Comparison of ENCODE assay signal across 26 mouse cellular contexts in genomic region chr7:82758521-82758920, GRCm38 (mm10).
"Had no signal": no experiment of that assay in that cellular context is flagged by ENCODE, and none has a peak within 500 bp of the region (broad histone marks: within the 10 kb centered on the region; RNA-seq: fewer than 3 reads in every experiment).

No protein-coding gene starts in this region.

- H3K4me1 ChIP-seq: hindbrain, embryonic 12.5 days; limb, embryonic 13.5 days; limb, embryonic 15.5 days; liver, embryonic 12.5 days had no signal

- DNase-seq: gastrocnemius, postnatal 14 days; gastrocnemius, postnatal 36 days; heart, adult 18-20 months; heart, postnatal 14 days; heart, postnatal 36 days; kidney, adult 11 months; kidney, adult 2 months; kidney, adult 9 months; kidney, postnatal 14 days; kidney, postnatal 36 days; layer of hippocampus, adult 9-11 months; layer of hippocampus, postnatal 36 days; left cerebral cortex, postnatal 4 days had no signal

- H3K4me2 ChIP-seq: heart, embryonic 11.5 days; heart, embryonic 13.5 days; heart, embryonic 15.5 days; hindbrain, embryonic 12.5 days; hindbrain, embryonic 14.5 days; kidney, embryonic 15.5 days; limb, embryonic 13.5 days; limb, embryonic 15.5 days; liver, embryonic 12.5 days had no signal

- H3K27me3 ChIP-seq: heart, embryonic 13.5 days; heart, embryonic 15.5 days; hindbrain, embryonic 12.5 days; kidney, embryonic 15.5 days; limb, embryonic 13.5 days; limb, embryonic 15.5 days; liver, embryonic 12.5 days had no signal

- H3K27ac ChIP-seq: heart, embryonic 13.5 days; heart, embryonic 15.5 days; hindbrain, embryonic 12.5 days; hindbrain, embryonic 14.5 days; kidney, embryonic 15.5 days; kidney, postnatal 0 days; limb, embryonic 13.5 days; limb, embryonic 15.5 days; liver, embryonic 12.5 days; liver, embryonic 14.5 days had no signal

- H3K9me3 ChIP-seq: heart, embryonic 13.5 days; heart, embryonic 15.5 days; hindbrain, embryonic 12.5 days; kidney, embryonic 15.5 days; limb, embryonic 13.5 days; limb, embryonic 15.5 days; liver, embryonic 12.5 days had no signal

- H3K4me3 ChIP-seq: heart, embryonic 13.5 days; heart, embryonic 15.5 days; hindbrain, embryonic 12.5 days; kidney, embryonic 15.5 days; limb, embryonic 13.5 days; limb, embryonic 15.5 days; liver, embryonic 12.5 days had no signal

- H3K9ac ChIP-seq: heart, embryonic 13.5 days; heart, embryonic 15.5 days; hindbrain, embryonic 12.5 days; hindbrain, embryonic 14.5 days; kidney, embryonic 15.5 days; limb, embryonic 13.5 days; limb, embryonic 15.5 days; liver, embryonic 12.5 days; liver, embryonic 14.5 days had no signal

- ATAC-seq: hindbrain, embryonic 16.5 days; intestine, embryonic 16.5 days; liver, embryonic 12.5 days had no signal
